Mouse (Mus musculus): ENCODE results near the gene Engase.

Gene Engase

DNA sequence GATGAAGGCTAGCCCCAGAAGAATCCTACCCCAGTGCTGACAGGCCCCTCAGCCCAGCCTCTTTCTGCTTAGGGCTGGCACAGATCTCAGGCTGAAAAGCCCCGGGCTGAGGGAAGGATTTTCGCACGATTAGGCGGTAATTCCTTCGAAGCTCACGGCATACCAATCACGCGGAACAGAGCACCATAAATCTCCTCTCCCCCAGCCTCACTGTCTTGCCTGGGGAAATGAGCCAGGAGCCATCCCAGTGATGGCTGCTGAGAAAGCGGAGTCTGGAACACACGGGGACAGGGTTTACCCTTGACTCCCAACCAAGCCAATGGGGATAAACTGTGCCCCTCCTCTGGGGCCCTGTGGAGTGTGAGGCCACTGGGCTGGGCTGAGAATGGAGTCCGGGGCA is 48.4 kb downstream of the Engase start:
- no peak for DNase-seq (ENCODE audit: low spot score in 2 of 2)

DNA sequence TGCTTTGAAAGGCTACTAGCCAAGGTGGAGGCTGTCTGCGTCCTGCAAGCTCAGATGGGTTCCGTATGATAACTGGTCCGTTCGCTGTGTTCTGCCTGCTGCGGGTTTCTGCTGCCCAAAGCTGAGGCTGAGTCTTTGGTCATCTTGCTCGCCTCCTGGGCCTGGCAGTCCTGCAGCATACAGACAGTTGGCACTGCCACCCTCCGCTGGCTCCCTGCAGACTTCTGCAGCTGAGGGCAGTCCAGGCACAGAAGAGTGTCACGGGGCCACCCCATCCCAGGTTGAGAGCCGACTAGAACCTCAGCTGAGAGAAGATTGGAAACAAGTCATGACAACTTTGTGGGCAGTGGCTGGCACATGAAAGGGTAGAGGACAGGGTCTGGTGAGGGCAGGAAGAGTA is 52.1 kb downstream of the Engase start:
- no peak for DNase-seq (ENCODE audit: low spot score in 2 of 2)

DNA sequence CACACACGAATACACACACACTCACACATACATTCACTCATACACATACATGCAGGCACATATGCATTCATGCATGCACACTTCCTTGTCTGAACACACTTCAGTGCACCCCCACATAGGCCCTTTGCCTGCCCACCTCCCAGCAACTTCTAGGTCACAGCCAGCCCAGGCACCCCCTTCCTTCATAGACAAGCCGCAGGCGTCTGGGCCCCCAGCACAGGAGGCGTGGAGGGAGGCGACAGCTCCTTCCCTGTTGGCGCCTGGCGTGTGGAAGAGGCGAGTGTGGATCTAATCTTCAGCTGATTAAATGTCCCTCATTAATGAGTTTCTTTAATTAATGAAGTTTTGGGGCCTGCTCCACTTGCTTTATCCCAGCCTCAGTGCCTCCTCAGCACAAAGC is 53.7 kb downstream of the Engase start:
- no peak for DNase-seq (ENCODE audit: low spot score in 2 of 2)

DNA sequence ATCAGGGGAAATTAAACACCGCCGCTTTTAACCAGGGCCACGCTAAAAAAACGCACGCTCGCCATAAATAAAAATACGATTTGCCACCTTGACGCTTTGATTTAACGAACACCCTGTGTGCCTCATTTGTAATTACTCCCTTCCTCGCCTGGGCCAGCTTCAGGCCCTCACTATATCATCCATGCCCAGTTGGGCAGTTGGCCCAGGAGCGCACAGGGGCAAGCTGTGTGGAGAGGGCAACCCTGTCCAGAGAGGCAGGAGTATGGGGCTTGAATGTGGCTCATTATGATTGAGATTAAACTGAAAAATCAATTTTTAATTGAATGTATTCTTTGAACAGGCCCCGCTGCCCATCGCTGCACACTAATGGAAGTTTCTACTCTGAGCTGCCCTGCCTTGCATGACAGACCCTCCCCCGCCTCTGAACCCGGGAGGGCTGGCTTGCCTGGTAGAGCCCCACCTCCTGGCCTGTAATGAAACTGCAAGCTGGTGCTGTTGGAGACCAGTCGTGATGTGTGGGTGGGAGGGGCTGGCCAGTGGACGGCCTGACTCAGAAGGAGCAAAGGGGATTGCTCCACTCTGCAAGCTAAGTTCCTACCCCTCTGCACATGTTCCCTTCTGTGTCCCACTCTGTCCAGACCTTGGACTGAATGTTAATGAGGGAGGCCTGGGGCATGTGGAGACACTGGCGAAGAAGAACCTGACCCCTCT is 57.9 kb downstream of the Engase start:
- peak in 1 of 2 experiments; percentile 47 for DNase-seq (ENCODE audit: low spot score in 2 of 2)

DNA sequence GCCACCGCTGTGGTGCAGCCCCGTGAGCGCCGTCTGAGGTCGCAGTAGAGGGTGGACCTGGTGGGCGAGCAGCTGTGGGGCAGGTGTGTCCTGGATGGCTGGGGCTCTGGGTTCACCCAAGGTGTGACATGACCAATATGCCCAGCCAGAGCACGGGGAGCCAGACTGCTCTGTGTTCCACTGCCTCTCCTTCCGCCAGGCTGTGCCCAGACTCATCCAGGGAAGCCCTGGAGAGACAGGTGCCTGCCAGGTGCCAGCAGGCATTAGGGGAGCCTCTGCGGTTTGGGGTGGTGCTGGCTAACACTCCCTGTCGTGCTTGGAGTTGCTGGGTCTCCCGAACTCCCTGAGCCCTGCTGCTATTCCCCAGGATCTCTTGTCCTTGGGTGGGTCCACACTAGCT is 61.4 kb downstream of the Engase start:
- DNase-seq (ENCODE audit: low spot score in 2 of 2) = no peak
